Mouse (Mus musculus) forebrain, embryonic 14.5 days (tissue): Measurements from ENCODE around the gene Trip6. TPM values are rescaled to one million over a fixed set of nuclear protein-coding genes. Genes with fewer than 3 reads are reported as not detected.

Experiments
- ATAC-seq: fragments of 200-750 bp; cut with Nextera tagmentation; 2 replicates; pipeline ENCODE4 v1.8.0; 2017; ENCODE audit warnings: mild to moderate bottlenecking, moderate library complexity
- DNase-seq: peaks from one replicate; pipeline ENCODE4 v3.0.0-alpha.2; 2015; ENCODE audit warnings: low spot score
- H3K27ac ChIP-seq: fragments of 300-500 bp; sonication (generic); 2 replicates; pipeline ENCODE4 v1.5.1; 2014; ENCODE audit warnings: low read depth, mild to moderate bottlenecking, control low read depth, low read length, moderate library complexity
- H3K27me3 ChIP-seq: fragments of 300-500 bp; sonication (generic); replicated peaks from 2 replicates; pipeline ENCODE4 v1.6.1; 2014; ENCODE audit warnings: low read length, control low read depth, mixed read lengths; ENCODE audit not compliant: control insufficient read depth, insufficient read depth
- H3K36me3 ChIP-seq: fragments of 300-500 bp; sonication (generic); 2 replicates; pipeline ENCODE4 v1.6.1; 2014; ENCODE audit warnings: low read length, control low read depth; ENCODE audit not compliant: control insufficient read depth, insufficient read depth
- H3K4me1 ChIP-seq: fragments of 300-500 bp; sonication (generic); 2 replicates; pipeline ENCODE4 v1.6.1; 2014; ENCODE audit warnings: antibody characterized with exemption, low read length, control low read depth; ENCODE audit not compliant: control insufficient read depth, insufficient read depth
- H3K4me2 ChIP-seq: fragments of 300-500 bp; sonication (generic); 2 replicates; pipeline ENCODE4 v1.6.1; 2014; ENCODE audit warnings: mild to moderate bottlenecking, control low read depth, low read length
- H3K4me3 ChIP-seq: fragments of 300-500 bp; sonication (generic); 2 replicates; pipeline ENCODE4 v1.5.1; 2014; ENCODE audit warnings: low read depth, low read length, control low read depth
- H3K9ac ChIP-seq: fragments of 300-500 bp; sonication (generic); 2 replicates; pipeline ENCODE4 v1.6.1; 2014; ENCODE audit warnings: mild to moderate bottlenecking, low read length, control low read depth, moderate library complexity
- H3K9me3 ChIP-seq: fragments of 300-500 bp; sonication (generic); replicated peaks from 2 replicates; pipeline ENCODE4 v1.6.1; 2016; ENCODE audit warnings: low read length, control low read depth, mixed read lengths; ENCODE audit not compliant: control insufficient read depth
- WGBS: fragments of 180-500 bp; shearing (Covaris S2); extraction: QIAGEN DNeasy Blood & Tissue Kit; methylation state at CpG from one replicate; pipeline ENCODE4 v1.1.7; 2014; 5-methylcytosine and 5-hydroxymethylcytosine counted together
- microRNA-seq: library from miRNA; unstranded; fragments of <30 nt; microRNA quantifications from one replicate; pipeline ENCODE4, GENCODE M21; 2016
- polyA plus RNA-seq: library from polyadenylated mRNA; unstranded; fragments of >200 nt; fragmentation: Nextera tagmentation; extraction: Ambion mirVana; gene quantifications from 2 replicates; pipeline ENCODE4 v1.2.1, GENCODE M21; 2014

Trip6 gene
- polyA plus RNA-seq, 1 experiment from 2014 or later = 18.4 TPM

- Histone ChIP-seq H3K36me3 (no peaks in the 10 kb centered on the region), H3K9me3 (no peaks in the 10 kb centered on the region), H3K4me2 (no peak overlapping the region), H3K4me3 (no peak overlapping the region), H3K27ac (no peak overlapping the region), H3K9ac (no peak overlapping the region), H3K27me3 (no peaks in the 10 kb centered on the region), H3K4me1 (no peaks in the 10 kb centered on the region)
- peak; percentile 47 for DNase-seq
- ATAC-seq = no peak
- WGBS = 53% methylated on average over 18 of the region's 18 CpGs
These were observed 36.6 kb downstream of the Trip6 start for GRCm38 (mm10) chr5:137277360-137278342.

DNA sequence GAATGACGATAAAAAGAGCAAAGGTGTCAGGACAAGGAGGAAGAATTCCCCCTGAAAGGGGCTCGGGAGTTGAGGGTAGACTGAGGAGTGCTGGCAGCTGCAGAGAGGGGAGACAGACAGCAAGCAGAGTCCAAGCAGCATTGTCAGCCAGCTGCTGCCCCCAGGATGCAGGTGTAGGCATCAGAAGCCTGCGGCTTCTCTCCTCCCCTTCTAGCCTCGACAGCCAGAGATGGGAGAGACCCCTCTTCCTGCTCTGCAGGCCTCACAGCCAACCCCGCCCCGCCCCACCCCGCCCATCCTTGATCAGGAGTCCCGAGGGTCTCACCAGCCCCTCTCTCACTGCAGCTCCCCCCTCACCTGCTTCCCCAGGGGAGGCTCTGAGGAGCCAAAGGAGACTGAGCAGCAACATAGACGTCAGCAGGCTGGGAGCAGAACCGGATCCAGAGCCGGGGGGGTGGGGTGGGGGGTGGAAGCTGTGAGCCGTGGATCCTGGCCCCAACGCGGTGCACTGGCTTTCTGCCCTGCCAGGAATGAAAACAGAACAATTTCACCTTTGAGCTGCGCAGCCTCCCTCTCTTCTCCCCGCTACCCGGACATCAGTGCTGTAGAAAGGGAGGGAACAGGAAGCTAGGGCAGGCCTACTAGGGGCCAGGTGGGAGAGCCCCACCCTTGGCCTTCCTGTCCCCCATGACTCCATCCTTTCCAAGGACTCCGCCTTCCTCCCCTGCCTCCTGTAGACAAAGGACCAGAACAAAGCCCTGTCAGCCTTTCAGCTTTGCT is 45.9 kb downstream of the Trip6 start:
- WGBS = 34% methylated on average over 17 of the region's 18 CpGs
- Histone ChIP-seq H3K4me2 (0 out of 2 replicates have a peak overlapping the region, but pooled peaks have one; percentile 5), H3K9ac (no peak overlapping the region)

GRCm38 (mm10) chr5:137264787-137265186 is 49.4 kb downstream of the Trip6 start:
- WGBS = 87% methylated on average over 11 of the region's 11 CpGs
- no peak overlapping the region for H3K4me3 ChIP-seq
- H3K4me2 ChIP-seq = no peak overlapping the region
- no peak overlapping the region for H3K9ac ChIP-seq
- H3K9me3 ChIP-seq = no peaks in the 10 kb centered on the region
- no peak overlapping the region for H3K27ac ChIP-seq
- DNase-seq = no peak
- ATAC-seq = no peak
- no peaks in the 10 kb centered on the region for H3K4me1 ChIP-seq
- no peaks in the 10 kb centered on the region for H3K36me3 ChIP-seq
- no peaks in the 10 kb centered on the region for H3K27me3 ChIP-seq

More for the DNA sequence above, 45.9 kb downstream of the Trip6 start:
- H3K27me3 ChIP-seq = no peaks in the 10 kb centered on the region
- H3K4me3 ChIP-seq = no peak overlapping the region
- no peaks in the 10 kb centered on the region for H3K36me3 ChIP-seq
- DNase-seq (no peak), ATAC-seq (no peak)
- no peaks in the 10 kb centered on the region for H3K9me3 ChIP-seq
- H3K4me1 ChIP-seq = no peaks in the 10 kb centered on the region
- H3K27ac ChIP-seq = no peak overlapping the region

- 89% methylated on average over 14 of the region's 14 CpGs for WGBS
- Histone ChIP-seq H3K27ac (no peak overlapping the region), H3K27me3 (no peaks in the 10 kb centered on the region), H3K36me3 (no peaks in the 10 kb centered on the region), H3K4me2 (no peak overlapping the region), H3K4me3 (no peak overlapping the region), H3K9ac (no peak overlapping the region), H3K4me1 (no peaks in the 10 kb centered on the region), H3K9me3 (no peaks in the 10 kb centered on the region)
- no peak for DNase-seq
- ATAC-seq = no peak
These were observed 50.1 kb downstream of the Trip6 start for GRCm38 (mm10) chr5:137263897-137264720.

Small RNA genes lying within 50 kb of the gene (microRNA-seq; reads per million reads assigned to microRNA genes)
- gene Mir7036 = 0.79 reads per million
- not detected for gene Mir8116

Other genes starting within 250 kb of the Trip6 start
- 0.14 and 0.28 TPM in 2 replicates for gene Serpine1, start 242.1 kb downstream of the Trip6 start, polyA plus RNA-seq
- gene Trim56, start 198.2 kb downstream of the Trip6 start, polyA plus RNA-seq = 3.2 and 4.8 TPM in 2 replicates
- not detected in 2 replicates for gene Muc3, start 165.1 kb downstream of the Trip6 start, polyA plus RNA-seq
- gene Muc3a, start 102.0 kb downstream of the Trip6 start, polyA plus RNA-seq = 0.11 TPM in 1 of 2 replicates, not detected in the other
- gene Ache, start 26.9 kb downstream of the Trip6 start, polyA plus RNA-seq = 6.9 and 10.9 TPM in 2 replicates
- 9.8 and 10.3 TPM in 2 replicates for gene Ufsp1, start 19.8 kb downstream of the Trip6 start, polyA plus RNA-seq
- 78.9 and 95.2 TPM in 2 replicates for gene Srrt, start 6.7 kb downstream of the Trip6 start, polyA plus RNA-seq
- 6.2 and 9.9 TPM in 2 replicates for gene Slc12a9, start 19.2 kb upstream of the Trip6 start, polyA plus RNA-seq
- gene Ephb4, start 35.7 kb upstream of the Trip6 start, polyA plus RNA-seq = 6.2 and 8.0 TPM in 2 replicates
- gene Zan, start 162.7 kb upstream of the Trip6 start, polyA plus RNA-seq = 0.04 and 0.05 TPM in 2 replicates
- gene Pop7, start 188.1 kb upstream of the Trip6 start, polyA plus RNA-seq = 81.2 and 98.0 TPM in 2 replicates
- gene Gigyf1, start 204.1 kb upstream of the Trip6 start, polyA plus RNA-seq = 11.5 and 13.0 TPM in 2 replicates
- not detected in 2 replicates for gene Epo, start 218.8 kb upstream of the Trip6 start, polyA plus RNA-seq
- 598 and 644 TPM in 2 replicates for gene Gnb2, start 219.1 kb upstream of the Trip6 start, polyA plus RNA-seq
- 184 and 201 TPM in 2 replicates for gene Actl6b, start 239.1 kb upstream of the Trip6 start, polyA plus RNA-seq